ENCODE assay signal across 24 mouse cellular contexts in the genomic region with DNA sequence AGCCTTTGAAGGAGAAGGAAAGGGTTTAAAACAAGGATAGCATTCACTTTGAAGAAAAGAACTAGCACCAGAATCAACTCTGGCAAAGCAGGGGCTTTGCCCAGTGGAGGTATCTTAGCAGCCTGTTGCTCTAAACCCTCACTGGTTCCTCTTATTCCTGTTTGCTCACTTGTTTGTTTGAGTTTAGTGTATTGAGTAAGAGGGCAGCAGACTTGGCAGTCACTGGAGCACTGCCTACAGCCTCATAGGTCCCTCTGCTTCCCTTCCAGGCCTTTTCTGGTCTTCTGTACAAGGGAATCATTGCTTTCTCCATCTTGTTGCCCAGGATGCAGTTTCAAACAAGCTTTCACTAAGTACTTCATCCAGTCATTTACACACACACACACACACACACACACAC. TPM values are rescaled to one million over a fixed set of nuclear protein-coding genes. Genes with fewer than 3 reads are reported as not detected.
"Had no signal": no experiment of that assay in that cellular context is flagged by ENCODE, and none has a peak within 500 bp of the region (broad histone marks: within the 10 kb centered on the region; RNA-seq: fewer than 3 reads in every experiment).

No protein-coding gene starts in this region.

- H3K27me3 ChIP-seq: limb, embryonic 13.5 days; lung, embryonic 15.5 days; midbrain, embryonic 12.5 days; midbrain, embryonic 15.5 days; neural tube, embryonic 12.5 days; neural tube, embryonic 15.5 days; stomach, embryonic 15.5 days had no signal

- H3K27ac ChIP-seq: kidney, postnatal 0 days; layer of hippocampus, adult 2 months; limb, embryonic 10.5 days; limb, embryonic 13.5 days; liver, embryonic 14.5 days; lung, embryonic 15.5 days; macrophage; midbrain, embryonic 12.5 days; midbrain, embryonic 15.5 days; neural tube, embryonic 12.5 days; neural tube, embryonic 15.5 days; stomach, embryonic 15.5 days had no signal

- H3K9ac ChIP-seq: limb, embryonic 13.5 days; liver, embryonic 14.5 days; lung, embryonic 15.5 days; midbrain, embryonic 12.5 days; midbrain, embryonic 15.5 days; neural tube, embryonic 12.5 days; neural tube, embryonic 15.5 days; stomach, embryonic 15.5 days had no signal

- H3K4me3 ChIP-seq: layer of hippocampus, adult 2 months; limb, embryonic 10.5 days; limb, embryonic 13.5 days; lung, embryonic 15.5 days; midbrain, embryonic 12.5 days; midbrain, embryonic 15.5 days; neural tube, embryonic 12.5 days; neural tube, embryonic 15.5 days; stomach, embryonic 15.5 days had no signal

- H3K4me2 ChIP-seq: limb, embryonic 13.5 days; lung, embryonic 15.5 days; midbrain, embryonic 12.5 days; midbrain, embryonic 15.5 days; neural tube, embryonic 12.5 days; neural tube, embryonic 15.5 days; stomach, embryonic 15.5 days had no signal

- ATAC-seq: intestine, postnatal 0 days; midbrain, embryonic 15.5 days had no signal

- H3K36me3 ChIP-seq: limb, embryonic 10.5 days; limb, embryonic 13.5 days; lung, embryonic 15.5 days; midbrain, embryonic 12.5 days; midbrain, embryonic 15.5 days; neural tube, embryonic 12.5 days; neural tube, embryonic 15.5 days; stomach, embryonic 15.5 days had no signal

- H3K9me3 ChIP-seq: limb, embryonic 10.5 days; limb, embryonic 13.5 days; lung, embryonic 15.5 days; midbrain, embryonic 12.5 days; midbrain, embryonic 15.5 days; neural tube, embryonic 12.5 days; neural tube, embryonic 15.5 days; stomach, embryonic 15.5 days had no signal

- DNase-seq: kidney, adult 2 months; kidney, postnatal 25 days; layer of hippocampus, adult 9-11 months; right cerebral cortex, adult 18-20 months; right cerebral cortex, postnatal 14 days; spleen, adult 18-20 months; thymus, postnatal 25 days had no signal

- H3K4me1 ChIP-seq: limb, embryonic 10.5 days; limb, embryonic 13.5 days; lung, embryonic 15.5 days; midbrain, embryonic 12.5 days; midbrain, embryonic 15.5 days; neural tube, embryonic 12.5 days; neural tube, embryonic 15.5 days; stomach, embryonic 15.5 days had no signal

RNA-seq across cellular contexts. Expression of a gene that starts 3.5 kb away (rescaled TPM):
- total RNA-seq: layer of hippocampus, adult 2 months; layer of hippocampus, postnatal 25 days; left cerebral cortex, adult 18-20 months; left cerebral cortex, postnatal 25 days; megakaryocyte, adult 5-6 weeks had no signal
- polyA plus RNA-seq: limb, embryonic 10.5 days; macrophage; midbrain, embryonic 12.5 days; neural tube, embryonic 12.5 days; neural tube, embryonic 15.5 days had no signal

RNA-seq across cellular contexts. Expression of a gene that starts 51.9 kb away (rescaled TPM):
- total RNA-seq: megakaryocyte, adult 5-6 weeks had no signal
